Mouse (Mus musculus): ENCODE results near the gene Rps5. TPM values are rescaled to one million over a fixed set of nuclear protein-coding genes. Genes with fewer than 3 reads are reported as not detected.

Rps5 gene
- polyA plus RNA-seq, 1 experiment from 2014 or later, result 950 TPM

GRCm38 (mm10) chr7:12958948-12959347 lies 36.9 kb downstream of the Rps5 start:
- Histone ChIP-seq H3K9me3 (replicated peaks; ENCODE audit: control insufficient read depth, low read length) (no peaks in the 10 kb centered on the region), H3K36me3 (replicated peaks; ENCODE audit: control insufficient read depth, insufficient read depth, low read depth, low read length) (no peaks in the 10 kb centered on the region), H3K4me2 (ENCODE audit: low read depth, low read length) (no peak overlapping the region), H3K4me1 (ENCODE audit: control insufficient read depth, insufficient read depth, low read length) (no peaks in the 10 kb centered on the region), H3K4me3 (ENCODE audit: low read depth, low read length) (no peak overlapping the region), H3K9ac (replicated peaks; ENCODE audit: low read length) (no peak overlapping the region), H3K27ac (replicated peaks; ENCODE audit: low read depth, low read length) (no peak overlapping the region), H3K27me3 (ENCODE audit: control insufficient read depth, insufficient read depth, low read length) (no peaks in the 10 kb centered on the region)
- no peak for DNase-seq (ENCODE audit: low spot score)
- WGBS, result 79% methylated on average over 4 of the region's 4 CpGs
- ATAC-seq (replicated peaks; ENCODE audit: insufficient number of reproducible peaks, low FRiP score, low TSS enrichment, low read depth), result no peak

GRCm38 (mm10) chr7:12959718-12960117 lies 37.6 kb downstream of the Rps5 start:
- 19% methylated on average over 4 of the region's 4 CpGs for WGBS
- Histone ChIP-seq H3K4me3 (ENCODE audit: low read depth, low read length) (no peak overlapping the region), H3K4me1 (ENCODE audit: control insufficient read depth, insufficient read depth, low read length) (no peaks in the 10 kb centered on the region), H3K9me3 (replicated peaks; ENCODE audit: control insufficient read depth, low read length) (no peaks in the 10 kb centered on the region), H3K4me2 (ENCODE audit: low read depth, low read length) (no peak overlapping the region), H3K36me3 (replicated peaks; ENCODE audit: control insufficient read depth, insufficient read depth, low read depth, low read length) (no peaks in the 10 kb centered on the region), H3K9ac (replicated peaks; ENCODE audit: low read length) (no peak overlapping the region), H3K27ac (replicated peaks; ENCODE audit: low read depth, low read length) (no peak overlapping the region), H3K27me3 (ENCODE audit: control insufficient read depth, insufficient read depth, low read length) (no peaks in the 10 kb centered on the region)
- DNase-seq (ENCODE audit: low spot score) (no peak), ATAC-seq (replicated peaks; ENCODE audit: insufficient number of reproducible peaks, low FRiP score, low TSS enrichment, low read depth) (no peak)

- peak; percentile 49 for ATAC-seq (replicated peaks; ENCODE audit: insufficient number of reproducible peaks, low FRiP score, low TSS enrichment, low read depth)
- WGBS, result 3% methylated on average over 29 of the region's 29 CpGs
Measured at GRCm38 (mm10) chr7:12961511-12962141, 39.5 kb downstream of the Rps5 start.

GRCm38 (mm10) chr7:12965678-12966091 lies 43.6 kb downstream of the Rps5 start, which contains the start of gene Zfp324:
Gene Zfp324 (plus strand): TSS chr7:12965838.
- WGBS, result 0% methylated on average over 23 of the region's 23 CpGs

More at GRCm38 (mm10) chr7:12961511-12962141, 39.5 kb downstream of the Rps5 start:
- peak overlapping the region; percentile 53 for H3K9ac ChIP-seq (replicated peaks; ENCODE audit: low read length)
- peak; percentile 86 for DNase-seq (ENCODE audit: low spot score)
- peak overlapping the region; percentile 49 for H3K4me2 ChIP-seq (ENCODE audit: low read depth, low read length)
- H3K36me3 ChIP-seq (replicated peaks; ENCODE audit: control insufficient read depth, insufficient read depth, low read depth, low read length), result no peaks in the 10 kb centered on the region
- H3K9me3 ChIP-seq (replicated peaks; ENCODE audit: control insufficient read depth, low read length), result no peaks in the 10 kb centered on the region
- peak overlapping the region; percentile 62; the same call in 1 of the 2 replicates for H3K27ac ChIP-seq (replicated peaks; ENCODE audit: low read depth, low read length)
- no peaks in the 10 kb centered on the region; the same call in 1 of the 2 replicates for H3K4me1 ChIP-seq (ENCODE audit: control insufficient read depth, insufficient read depth, low read length)
- no peaks in the 10 kb centered on the region for H3K27me3 ChIP-seq (ENCODE audit: control insufficient read depth, insufficient read depth, low read length)
- peak overlapping the region; percentile 41 for H3K4me3 ChIP-seq (ENCODE audit: low read depth, low read length)

GRCm38 (mm10) chr7:12966104-12966845 lies 44.2 kb downstream of the Rps5 start:
- peak overlapping the region; percentile 69 for H3K27ac ChIP-seq (replicated peaks; ENCODE audit: low read depth, low read length)
- H3K27me3 ChIP-seq (ENCODE audit: control insufficient read depth, insufficient read depth, low read length), result no peaks in the 10 kb centered on the region
- H3K36me3 ChIP-seq (replicated peaks; ENCODE audit: control insufficient read depth, insufficient read depth, low read depth, low read length), result peaks cover 2% of the 10 kb centered on the region
- H3K4me3 ChIP-seq (ENCODE audit: low read depth, low read length), result peak overlapping the region; percentile 73
- WGBS, result under 1% methylated on average over 29 of the region's 29 CpGs
- no peaks in the 10 kb centered on the region for H3K9me3 ChIP-seq (replicated peaks; ENCODE audit: control insufficient read depth, low read length)
- DNase-seq (ENCODE audit: low spot score) (peak; percentile 52), ATAC-seq (replicated peaks; ENCODE audit: insufficient number of reproducible peaks, low FRiP score, low TSS enrichment, low read depth) (peak; percentile 46)
- peak overlapping the region; percentile 90 for H3K9ac ChIP-seq (replicated peaks; ENCODE audit: low read length)
- no peaks in the 10 kb centered on the region; the same call in 1 of the 2 replicates for H3K4me1 ChIP-seq (ENCODE audit: control insufficient read depth, insufficient read depth, low read length)
- H3K4me2 ChIP-seq (ENCODE audit: low read depth, low read length), result peak overlapping the region; percentile 87

More at GRCm38 (mm10) chr7:12965678-12966091, 43.6 kb downstream of the Rps5 start, which contains the start of gene Zfp324:
- Histone ChIP-seq H3K27me3 (ENCODE audit: control insufficient read depth, insufficient read depth, low read length) (no peaks in the 10 kb centered on the region), H3K27ac (replicated peaks; ENCODE audit: low read depth, low read length) (peak within 1 kb of the TSS; percentile 69), H3K9me3 (replicated peaks; ENCODE audit: control insufficient read depth, low read length) (no peaks in the 10 kb centered on the region), H3K4me3 (ENCODE audit: low read depth, low read length) (peak within 1 kb of the TSS; percentile 73), H3K36me3 (replicated peaks; ENCODE audit: control insufficient read depth, insufficient read depth, low read depth, low read length) (no peaks in the 10 kb centered on the region), H3K4me1 (ENCODE audit: control insufficient read depth, insufficient read depth, low read length) (no peaks in the 10 kb centered on the region; the same call in 1 of the 2 replicates), H3K9ac (replicated peaks; ENCODE audit: low read length) (peak within 1 kb of the TSS; percentile 90), H3K4me2 (ENCODE audit: low read depth, low read length) (peak within 1 kb of the TSS; percentile 87)
- DNase-seq (ENCODE audit: low spot score) (peak; percentile 90), ATAC-seq (replicated peaks; ENCODE audit: insufficient number of reproducible peaks, low FRiP score, low TSS enrichment, low read depth) (peak; percentile 86)

GRCm38 (mm10) chr7:12970906-12971305 lies 48.8 kb downstream of the Rps5 start:
- no peak overlapping the region for H3K4me2 ChIP-seq (ENCODE audit: low read depth, low read length)
- H3K9me3 ChIP-seq (replicated peaks; ENCODE audit: control insufficient read depth, low read length), result no peaks in the 10 kb centered on the region
- H3K27me3 ChIP-seq (ENCODE audit: control insufficient read depth, insufficient read depth, low read length), result no peaks in the 10 kb centered on the region
- no peak for DNase-seq (ENCODE audit: low spot score)
- H3K4me1 ChIP-seq (ENCODE audit: control insufficient read depth, insufficient read depth, low read length), result no peaks in the 10 kb centered on the region; the same call in 1 of the 2 replicates
- ATAC-seq (replicated peaks; ENCODE audit: insufficient number of reproducible peaks, low FRiP score, low TSS enrichment, low read depth), result no peak
- H3K4me3 ChIP-seq (ENCODE audit: low read depth, low read length), result no peak overlapping the region
- no peak overlapping the region for H3K27ac ChIP-seq (replicated peaks; ENCODE audit: low read depth, low read length)
- WGBS, result 93% methylated on average over 25 of the region's 25 CpGs
- H3K9ac ChIP-seq (replicated peaks; ENCODE audit: low read length), result no peak overlapping the region
- peaks cover 5% of the 10 kb centered on the region for H3K36me3 ChIP-seq (replicated peaks; ENCODE audit: control insufficient read depth, insufficient read depth, low read depth, low read length)
